Mouse (Mus musculus): ENCODE results near the gene Trim13. TPM values are rescaled to one million over a fixed set of nuclear protein-coding genes. Genes with fewer than 3 reads are reported as not detected.
"Not testable (repeated sequence)": the region's sequence is repeated elsewhere in the genome, so short reads cannot be mapped to it uniquely, and the experiment has no call there.

Gene Trim13
- 27.7 and 32.6 TPM in 2 replicates for polyA plus RNA-seq (2012; rRNA removed)

DNA sequence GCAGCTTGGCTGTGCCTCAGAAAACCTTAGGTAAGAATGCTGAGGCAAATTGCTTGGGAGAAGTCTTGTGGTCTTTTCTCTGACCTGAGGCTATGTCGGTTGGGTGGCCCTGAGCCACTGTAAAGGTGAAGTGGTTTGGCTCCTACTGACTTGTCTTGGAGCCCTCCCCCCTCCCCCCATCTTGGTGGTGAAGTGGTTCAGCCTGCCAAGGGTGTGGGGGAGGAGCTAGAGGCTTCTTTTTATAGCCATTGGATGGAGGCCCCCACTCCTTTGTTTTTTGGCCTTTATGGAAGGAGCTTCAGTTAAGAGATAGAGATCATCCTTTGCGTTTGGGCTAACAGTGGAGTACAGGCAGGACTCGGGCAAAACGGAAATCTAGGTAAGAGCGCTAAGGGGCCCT is at the start of gene Trim13:
TSS of gene Trim13 (plus strand) at position 280 of the 400 bp plus-strand sequence.
- TF ChIP-seq POLR2A (IDR thresholded peaks at IDR 0.05; ENCODE audit: borderline replicate concordance, extremely low read depth, insufficient read depth, insufficient read length, poor library complexity, severe bottlenecking) (no peak), CTCF (IDR thresholded peaks at IDR 0.05; ENCODE audit: borderline replicate concordance, extremely low read depth, insufficient read depth, insufficient read length) (no peak)

DNA sequence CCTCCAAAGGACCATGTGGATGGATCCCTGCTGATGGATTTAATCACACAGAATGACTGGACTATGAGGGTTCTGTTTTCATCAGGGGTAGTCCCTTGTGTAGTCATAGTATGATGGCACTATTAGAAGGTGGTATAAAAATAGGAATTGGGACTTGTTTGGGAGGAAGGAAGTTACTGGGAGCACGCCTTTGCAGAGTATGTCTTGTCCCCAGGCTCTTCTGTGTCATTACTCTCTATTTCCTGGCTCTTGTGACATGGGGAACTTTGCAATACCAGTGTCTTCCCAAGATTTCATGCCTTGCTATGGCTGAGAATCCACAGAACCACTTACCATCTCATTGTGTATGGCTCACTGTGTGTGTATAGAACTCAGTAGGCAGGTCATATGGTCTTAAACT is 49.4 kb upstream of the Trim13 start:
- no peak for DNase-seq (ENCODE audit: low read depth)
- TF ChIP-seq CTCF (IDR thresholded peaks at IDR 0.05; ENCODE audit: borderline replicate concordance, extremely low read depth, insufficient read depth, insufficient read length): no peak
- TF ChIP-seq POLR2A (IDR thresholded peaks at IDR 0.05; ENCODE audit: borderline replicate concordance, extremely low read depth, insufficient read depth, insufficient read length, poor library complexity, severe bottlenecking): no peak

More for the DNA sequence above, at the start of gene Trim13:
- DNase-seq (ENCODE audit: low read depth): no peak

DNA sequence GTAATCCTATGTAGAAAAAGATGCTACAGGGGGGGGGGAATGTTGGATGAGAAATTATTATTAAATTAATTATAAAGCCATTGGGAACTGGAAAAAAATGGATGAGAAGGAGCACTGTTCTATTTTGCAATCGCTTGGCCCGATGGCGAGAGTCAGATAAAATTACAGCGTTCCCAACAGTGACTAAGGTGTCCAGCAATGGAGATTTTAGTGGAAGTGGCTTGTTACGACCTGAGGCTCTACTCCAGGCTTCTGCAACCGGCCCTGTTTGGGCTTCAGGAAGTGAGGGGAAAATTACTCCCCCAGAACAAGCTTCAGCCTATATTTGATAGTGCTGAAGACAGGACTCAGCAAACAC is 42.1 kb upstream of the Trim13 start:
- TF ChIP-seq CTCF (IDR thresholded peaks at IDR 0.05; ENCODE audit: borderline replicate concordance, extremely low read depth, insufficient read depth, insufficient read length): no peak
- TF ChIP-seq POLR2A (IDR thresholded peaks at IDR 0.05; ENCODE audit: borderline replicate concordance, extremely low read depth, insufficient read depth, insufficient read length, poor library complexity, severe bottlenecking): no peak
- no peak for DNase-seq (ENCODE audit: low read depth)

DNA sequence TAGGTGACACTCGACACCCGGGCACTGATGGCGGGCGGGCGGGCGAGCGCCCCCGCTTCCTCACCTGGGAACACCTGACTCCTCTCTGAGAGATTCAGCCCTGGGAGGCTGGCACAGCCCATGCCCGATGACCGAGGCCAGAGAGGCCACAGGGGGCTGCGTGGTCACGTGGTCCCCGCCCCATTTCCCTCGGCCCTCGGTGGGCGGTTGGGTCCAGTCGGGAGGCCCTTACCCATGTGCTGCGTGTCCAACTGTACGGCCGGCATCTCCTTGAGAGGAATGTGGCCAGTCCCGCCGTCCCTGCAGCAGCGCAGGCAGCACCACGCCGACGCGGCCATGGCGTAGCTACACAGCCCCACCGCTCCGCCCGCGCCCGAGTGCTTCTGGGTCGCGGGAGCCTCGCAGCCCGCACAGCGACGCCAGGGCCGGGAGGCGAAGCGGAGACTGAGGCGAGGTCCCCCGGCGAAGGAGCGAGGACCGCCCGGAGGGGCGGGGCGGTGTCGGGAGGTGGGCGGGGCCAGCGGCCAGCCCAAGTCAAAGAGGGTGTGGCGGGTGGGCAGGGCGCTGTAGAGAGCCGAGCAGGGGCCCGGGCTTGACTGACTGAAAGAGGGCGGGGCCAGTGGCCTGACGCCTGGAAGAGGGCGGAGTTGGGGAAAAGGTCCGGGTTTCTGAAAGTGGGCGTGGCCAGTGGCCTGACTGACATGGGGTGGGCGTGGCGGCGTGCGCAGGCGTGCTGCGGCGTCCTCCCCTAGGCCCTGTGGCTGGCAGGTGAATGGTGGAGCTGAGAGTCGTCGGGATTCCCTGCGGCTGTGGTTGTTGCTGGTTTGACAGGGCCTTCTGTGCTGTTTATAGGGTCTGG is 41.5 kb upstream of the Trim13 start, which contains the start of gene Spryd7:
TSS of gene Spryd7 (minus strand) at position 598 of the 859 bp plus-strand sequence.
- TF ChIP-seq POLR2A (IDR thresholded peaks at IDR 0.05; ENCODE audit: borderline replicate concordance, extremely low read depth, insufficient read depth, insufficient read length, poor library complexity, severe bottlenecking) (peak; percentile 84), CTCF (IDR thresholded peaks at IDR 0.05; ENCODE audit: borderline replicate concordance, extremely low read depth, insufficient read depth, insufficient read length) (0 out of 2 replicates have a peak, but pooled peaks have one; percentile 9)
- DNase-seq (ENCODE audit: low read depth): peak; percentile 99

DNA sequence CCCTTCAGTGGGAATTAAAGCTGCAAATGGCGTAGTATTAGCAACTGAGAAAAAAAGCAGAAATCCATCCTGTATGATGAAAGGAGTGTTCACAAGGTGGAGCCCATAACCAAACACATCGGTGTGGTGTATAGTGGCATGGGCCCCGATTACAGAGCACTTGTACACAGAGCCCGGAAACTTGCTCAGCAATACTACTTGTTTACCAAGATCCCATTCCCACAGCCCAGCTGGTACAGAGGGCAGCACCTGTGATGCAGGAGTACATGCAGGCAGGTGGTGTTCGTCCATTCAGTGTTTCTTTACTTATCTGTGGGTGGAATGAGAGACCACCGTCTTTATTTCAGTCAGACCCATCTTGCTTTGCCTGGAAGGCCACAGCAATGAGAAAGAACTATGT is 39.1 kb upstream of the Trim13 start:
- no peak for DNase-seq (ENCODE audit: low read depth)
- TF ChIP-seq CTCF (IDR thresholded peaks at IDR 0.05; ENCODE audit: borderline replicate concordance, extremely low read depth, insufficient read depth, insufficient read length): no peak
- TF ChIP-seq POLR2A (IDR thresholded peaks at IDR 0.05; ENCODE audit: borderline replicate concordance, extremely low read depth, insufficient read depth, insufficient read length, poor library complexity, severe bottlenecking): no peak

GRCm38 (mm10) chr14:61559856-61560255 is 38.2 kb upstream of the Trim13 start:
- TF ChIP-seq CTCF (IDR thresholded peaks at IDR 0.05; ENCODE audit: borderline replicate concordance, extremely low read depth, insufficient read depth, insufficient read length): no peak
- no peak for TF ChIP-seq POLR2A (IDR thresholded peaks at IDR 0.05; ENCODE audit: borderline replicate concordance, extremely low read depth, insufficient read depth, insufficient read length, poor library complexity, severe bottlenecking)

GRCm38 (mm10) chr14:61566211-61566610 is 31.8 kb upstream of the Trim13 start:
- DNase-seq (ENCODE audit: low read depth): not testable (repeated sequence)

More at GRCm38 (mm10) chr14:61559856-61560255, 38.2 kb upstream of the Trim13 start:
- DNase-seq (ENCODE audit: low read depth): no peak

DNA sequence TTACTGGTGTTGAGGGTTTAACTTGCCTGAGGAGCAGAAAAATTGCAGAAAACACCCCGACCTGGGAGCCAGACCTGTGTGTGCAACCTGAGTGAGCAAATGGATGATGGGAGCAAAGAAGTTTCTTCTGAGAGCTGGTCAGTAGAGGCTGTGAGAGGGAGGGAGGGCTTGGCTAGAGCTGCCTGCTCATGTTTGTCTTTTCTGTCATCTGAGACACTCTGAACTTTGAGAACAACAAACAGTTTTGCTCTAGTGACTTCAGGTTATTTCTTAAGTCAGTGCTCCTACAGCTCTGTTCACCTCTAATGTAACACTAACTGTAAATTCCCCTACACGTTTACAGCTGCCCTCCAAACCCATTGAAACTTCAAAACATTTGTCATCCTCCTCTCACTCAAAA is 28.7 kb upstream of the Trim13 start:
- DNase-seq (ENCODE audit: low read depth): no peak
- no peak for TF ChIP-seq CTCF (IDR thresholded peaks at IDR 0.05; ENCODE audit: borderline replicate concordance, extremely low read depth, insufficient read depth, insufficient read length)
- TF ChIP-seq POLR2A (IDR thresholded peaks at IDR 0.05; ENCODE audit: borderline replicate concordance, extremely low read depth, insufficient read depth, insufficient read length, poor library complexity, severe bottlenecking): no peak

DNA sequence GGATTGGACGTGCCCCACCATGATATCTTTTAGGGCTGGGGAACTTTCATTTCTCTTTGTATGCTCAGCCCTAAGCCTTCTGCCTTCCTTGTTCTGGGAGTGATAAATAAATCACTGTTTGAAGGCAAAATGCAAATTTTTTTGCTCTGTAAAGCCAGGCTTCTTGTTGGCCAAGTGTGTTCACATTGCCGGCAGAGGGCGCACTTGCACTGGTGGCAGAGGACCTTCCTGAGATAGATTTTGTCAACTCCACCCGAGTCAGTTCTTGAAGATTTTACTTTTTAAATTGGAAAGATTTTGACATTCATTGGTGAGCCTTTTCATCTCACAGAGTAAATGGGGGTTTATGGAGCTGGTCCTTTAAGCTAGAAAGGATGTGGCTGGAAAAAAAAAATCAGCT is 26.7 kb upstream of the Trim13 start:
- TF ChIP-seq CTCF (IDR thresholded peaks at IDR 0.05; ENCODE audit: borderline replicate concordance, extremely low read depth, insufficient read depth, insufficient read length) (peak; percentile 87), POLR2A (IDR thresholded peaks at IDR 0.05; ENCODE audit: borderline replicate concordance, extremely low read depth, insufficient read depth, insufficient read length, poor library complexity, severe bottlenecking) (no peak)
- DNase-seq (ENCODE audit: low read depth): peak; percentile 92

DNA sequence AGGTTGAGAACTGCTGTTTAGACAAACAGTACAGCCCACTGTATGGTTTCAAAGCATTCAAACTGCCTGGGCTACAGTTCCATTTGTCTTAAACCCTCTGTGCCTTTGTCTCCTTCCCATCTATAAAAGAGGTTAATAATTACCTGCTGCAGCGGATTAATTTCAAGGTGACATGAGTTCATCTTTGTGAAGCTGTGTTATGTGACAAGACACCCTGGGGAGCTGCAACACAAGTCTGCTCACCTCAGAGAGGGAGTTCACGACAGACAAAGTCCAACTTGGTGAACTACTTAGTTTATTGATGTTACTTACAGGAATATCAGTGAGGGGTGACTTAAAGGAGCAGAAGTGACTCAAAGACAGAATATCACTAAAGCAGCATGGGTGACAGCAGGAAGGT is 25.9 kb upstream of the Trim13 start:
- no peak for TF ChIP-seq POLR2A (IDR thresholded peaks at IDR 0.05; ENCODE audit: borderline replicate concordance, extremely low read depth, insufficient read depth, insufficient read length, poor library complexity, severe bottlenecking)
- TF ChIP-seq CTCF (IDR thresholded peaks at IDR 0.05; ENCODE audit: borderline replicate concordance, extremely low read depth, insufficient read depth, insufficient read length): no peak
- DNase-seq (ENCODE audit: low read depth): no peak

- TF ChIP-seq POLR2A (IDR thresholded peaks at IDR 0.05; ENCODE audit: borderline replicate concordance, extremely low read depth, insufficient read depth, insufficient read length, poor library complexity, severe bottlenecking) (no peak), CTCF (IDR thresholded peaks at IDR 0.05; ENCODE audit: borderline replicate concordance, extremely low read depth, insufficient read depth, insufficient read length) (no peak)
- DNase-seq (ENCODE audit: low read depth): no peak
Measured at GRCm38 (mm10) chr14:61575066-61575465, 23.0 kb upstream of the Trim13 start.

- TF ChIP-seq CTCF (IDR thresholded peaks at IDR 0.05; ENCODE audit: borderline replicate concordance, extremely low read depth, insufficient read depth, insufficient read length) (no peak), POLR2A (IDR thresholded peaks at IDR 0.05; ENCODE audit: borderline replicate concordance, extremely low read depth, insufficient read depth, insufficient read length, poor library complexity, severe bottlenecking) (no peak)
- DNase-seq (ENCODE audit: low read depth): no peak
Measured at GRCm38 (mm10) chr14:61575941-61576340, 22.1 kb upstream of the Trim13 start.
